Mouse (Mus musculus): ENCODE results near the gene Raver2. TPM values are rescaled to one million over a fixed set of nuclear protein-coding genes. Genes with fewer than 3 reads are reported as not detected.

Raver2 gene
- polyA plus RNA-seq, 1 experiment from 2014 or later, result 0.40 TPM

DNA sequence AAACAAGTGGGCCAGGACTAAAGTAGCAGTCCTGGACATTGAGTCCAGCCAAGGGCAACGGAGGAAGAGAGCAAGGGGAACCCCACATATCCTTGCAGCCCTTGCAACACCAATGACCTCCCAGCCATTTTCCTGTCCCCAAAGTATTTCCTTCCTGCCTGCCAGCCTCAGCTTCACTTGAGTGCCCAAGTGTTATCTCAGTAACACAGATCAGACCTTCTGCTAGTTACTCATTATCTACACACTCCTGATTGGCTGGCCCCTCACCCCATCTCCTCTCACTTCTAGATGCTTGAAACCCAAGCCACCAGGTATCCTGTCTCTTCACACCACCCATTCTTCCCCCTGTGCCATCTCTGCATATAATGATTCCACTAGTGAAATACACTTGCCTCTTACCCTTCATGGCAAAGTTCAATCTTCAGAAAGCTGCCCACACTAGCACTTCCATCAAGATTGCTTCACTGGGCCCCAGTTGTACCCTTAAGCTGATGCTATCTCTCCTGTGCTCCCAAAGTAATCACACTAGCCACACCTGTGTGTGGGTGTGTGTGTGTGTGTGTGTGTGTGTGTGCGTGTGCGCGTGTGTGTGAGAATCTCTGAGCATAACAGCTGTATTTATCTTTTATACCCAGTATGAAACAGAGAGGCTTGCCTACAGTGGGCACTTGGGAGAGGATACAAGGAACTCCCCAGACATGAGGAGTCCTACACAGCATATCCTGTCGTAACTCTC lies 123.6 kb downstream of the Raver2 start:
- Histone ChIP-seq H3K36me3 (ENCODE audit: control insufficient read depth, insufficient read depth) (peaks cover 7% of the 10 kb centered on the region; the same call in 1 of the 2 replicates), H3K4me2 (ENCODE audit: low read depth, low read length) (peak overlapping the region; percentile 26; the same call in 1 of the 2 replicates), H3K4me1 (ENCODE audit: control insufficient read depth, low read depth, low read length) (peaks cover 37% of the 10 kb centered on the region), H3K27ac (ENCODE audit: low read length) (peak overlapping the region; percentile 73), H3K9me3 (replicated peaks; ENCODE audit: control insufficient read depth, low read length) (no peaks in the 10 kb centered on the region), H3K4me3 (ENCODE audit: low read depth, low read length) (no peak overlapping the region), H3K9ac (ENCODE audit: low read depth, low read length) (no peak overlapping the region), H3K27me3 (ENCODE audit: control insufficient read depth, insufficient read depth, low read depth, low read length) (no peaks in the 10 kb centered on the region)
- WGBS (ENCODE audit: insufficient replicate concordance), result 18% methylated on average over 5 of the region's 5 CpGs
- ATAC-seq (ENCODE audit: low read depth), result peak; percentile 89

DNA sequence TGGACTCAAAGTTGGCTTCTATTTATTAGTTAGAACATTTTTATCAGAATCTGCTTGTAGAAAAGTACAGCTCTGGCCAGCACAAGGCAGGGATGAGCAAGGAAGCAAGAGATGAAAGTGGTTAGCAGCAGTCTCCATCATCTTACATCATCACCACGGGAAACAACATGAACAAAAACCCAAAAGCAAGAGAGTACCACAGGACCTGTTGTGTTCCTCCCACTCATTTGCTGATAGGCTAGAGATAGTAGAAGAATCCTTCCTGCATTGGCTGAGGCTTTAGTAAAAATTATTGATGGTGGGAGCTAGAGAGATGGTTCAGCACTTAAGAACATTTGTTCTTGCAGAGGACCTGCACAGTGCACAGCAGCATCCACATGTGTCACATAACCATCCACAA lies 125.4 kb downstream of the Raver2 start:
- Histone ChIP-seq H3K4me1 (ENCODE audit: control insufficient read depth, low read depth, low read length) (peaks cover 52% of the 10 kb centered on the region), H3K4me3 (ENCODE audit: low read depth, low read length) (no peak overlapping the region)
- WGBS (ENCODE audit: insufficient replicate concordance), result 49% methylated on average over 1 of the region's 1 CpGs

DNA sequence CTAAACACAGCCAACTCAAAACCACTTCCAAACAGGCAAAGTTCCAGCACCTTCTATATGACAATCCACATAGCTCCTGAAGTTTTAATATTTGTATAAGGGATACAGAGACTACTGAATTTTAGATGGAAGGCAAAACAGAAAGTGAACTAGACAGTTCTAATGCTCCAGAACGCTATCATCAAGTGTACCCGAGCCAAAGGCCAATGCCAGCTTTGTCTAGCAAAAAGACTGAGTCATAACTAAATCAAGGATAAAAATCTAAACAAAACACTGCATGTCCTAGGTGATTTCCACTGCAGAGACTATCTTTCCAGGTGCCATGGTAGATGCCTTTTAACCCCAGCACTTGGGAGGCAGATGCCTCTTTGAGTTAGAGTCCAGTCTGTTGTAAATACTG lies 127.6 kb downstream of the Raver2 start:
- no peaks in the 10 kb centered on the region for H3K27me3 ChIP-seq (ENCODE audit: control insufficient read depth, insufficient read depth, low read depth, low read length)
- H3K36me3 ChIP-seq (ENCODE audit: control insufficient read depth, insufficient read depth), result no peaks in the 10 kb centered on the region
- H3K4me3 ChIP-seq (ENCODE audit: low read depth, low read length), result no peak overlapping the region
- peaks cover 53% of the 10 kb centered on the region for H3K4me1 ChIP-seq (ENCODE audit: control insufficient read depth, low read depth, low read length)
- WGBS (ENCODE audit: insufficient replicate concordance), result 65% methylated on average over 2 of the region's 2 CpGs
- H3K27ac ChIP-seq (ENCODE audit: low read length), result no peak overlapping the region
- no peak overlapping the region for H3K4me2 ChIP-seq (ENCODE audit: low read depth, low read length)
- no peak for ATAC-seq (ENCODE audit: low read depth)
- H3K9me3 ChIP-seq (replicated peaks; ENCODE audit: control insufficient read depth, low read length), result no peaks in the 10 kb centered on the region
- no peak overlapping the region for H3K9ac ChIP-seq (ENCODE audit: low read depth, low read length)

More for the DNA sequence above, 125.4 kb downstream of the Raver2 start:
- Histone ChIP-seq H3K27me3 (ENCODE audit: control insufficient read depth, insufficient read depth, low read depth, low read length) (no peaks in the 10 kb centered on the region), H3K9ac (ENCODE audit: low read depth, low read length) (no peak overlapping the region), H3K9me3 (replicated peaks; ENCODE audit: control insufficient read depth, low read length) (no peaks in the 10 kb centered on the region), H3K27ac (ENCODE audit: low read length) (no peak overlapping the region), H3K4me2 (ENCODE audit: low read depth, low read length) (no peak overlapping the region), H3K36me3 (ENCODE audit: control insufficient read depth, insufficient read depth) (peaks cover 7% of the 10 kb centered on the region; the same call in 1 of the 2 replicates)
- no peak for ATAC-seq (ENCODE audit: low read depth)

DNA sequence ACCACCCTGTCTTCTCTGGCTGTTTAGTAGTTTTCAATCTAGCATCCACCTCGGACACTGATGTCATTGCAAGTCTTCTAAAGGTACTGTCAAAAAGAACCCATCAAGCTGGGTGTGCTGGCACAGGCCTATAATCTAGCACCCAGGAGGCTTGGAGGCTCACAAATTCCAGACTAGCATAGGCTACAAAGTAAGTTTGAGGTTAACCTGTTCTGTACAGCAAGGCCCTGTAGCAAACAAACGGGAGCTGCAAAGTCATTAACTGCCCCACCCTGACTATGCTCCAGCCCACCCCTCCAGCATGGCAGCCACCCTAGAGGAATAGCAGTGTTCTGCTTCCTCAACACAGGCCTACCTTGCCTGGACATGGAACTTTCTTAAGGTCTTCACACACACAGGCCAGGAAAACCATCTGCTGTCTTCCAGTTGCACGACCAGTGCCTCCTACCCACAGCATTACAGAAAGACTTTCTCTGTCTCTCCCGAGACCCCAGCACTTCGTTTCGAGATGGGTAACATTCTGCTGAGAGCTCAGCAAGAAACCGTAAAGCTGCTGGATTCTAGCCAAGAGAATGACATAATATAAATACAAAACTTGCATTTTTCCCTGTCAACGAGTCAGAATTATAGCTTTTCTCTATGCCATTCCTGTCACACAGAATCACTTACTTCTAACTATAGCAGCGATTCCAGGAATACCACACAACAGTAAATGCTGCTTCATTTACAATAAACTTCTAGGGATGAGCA lies 128.8 kb downstream of the Raver2 start:
- H3K27me3 ChIP-seq (ENCODE audit: control insufficient read depth, insufficient read depth, low read depth, low read length), result no peaks in the 10 kb centered on the region
- no peak for ATAC-seq (ENCODE audit: low read depth)
- H3K4me2 ChIP-seq (ENCODE audit: low read depth, low read length), result no peak overlapping the region
- WGBS (ENCODE audit: insufficient replicate concordance), result 60% methylated on average over 9 of the region's 9 CpGs
- H3K36me3 ChIP-seq (ENCODE audit: control insufficient read depth, insufficient read depth), result no peaks in the 10 kb centered on the region
- no peak overlapping the region for H3K9ac ChIP-seq (ENCODE audit: low read depth, low read length)
- H3K9me3 ChIP-seq (replicated peaks; ENCODE audit: control insufficient read depth, low read length), result no peaks in the 10 kb centered on the region
- H3K4me1 ChIP-seq (ENCODE audit: control insufficient read depth, low read depth, low read length), result peaks cover 42% of the 10 kb centered on the region
- H3K4me3 ChIP-seq (ENCODE audit: low read depth, low read length), result no peak overlapping the region
- H3K27ac ChIP-seq (ENCODE audit: low read length), result no peak overlapping the region

DNA sequence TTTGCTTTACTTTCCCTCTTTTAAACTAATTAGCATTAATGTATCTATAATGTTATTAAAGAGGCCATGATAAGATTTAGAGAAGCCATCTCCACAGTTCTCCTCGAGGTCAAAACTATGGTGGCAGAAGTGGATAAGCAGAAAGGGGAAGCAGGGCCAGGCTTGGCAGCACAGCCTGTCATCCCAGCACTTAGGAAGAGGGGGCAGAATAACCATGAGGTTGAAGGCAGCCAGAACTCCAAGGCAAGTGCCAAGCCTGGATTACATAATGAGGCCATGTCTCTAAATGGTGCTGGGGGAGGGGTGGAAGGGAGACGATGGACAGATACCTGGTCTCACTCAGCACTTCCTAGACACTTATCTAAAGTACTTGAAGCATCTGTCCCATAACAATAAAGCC lies 129.6 kb downstream of the Raver2 start:
- no peak for ATAC-seq (ENCODE audit: low read depth)
- WGBS (ENCODE audit: insufficient replicate concordance), result 5% methylated on average over 2 of the region's 2 CpGs
- Histone ChIP-seq H3K27me3 (ENCODE audit: control insufficient read depth, insufficient read depth, low read depth, low read length) (no peaks in the 10 kb centered on the region), H3K4me1 (ENCODE audit: control insufficient read depth, low read depth, low read length) (peaks cover 38% of the 10 kb centered on the region), H3K9me3 (replicated peaks; ENCODE audit: control insufficient read depth, low read length) (no peaks in the 10 kb centered on the region), H3K9ac (ENCODE audit: low read depth, low read length) (no peak overlapping the region), H3K4me2 (ENCODE audit: low read depth, low read length) (no peak overlapping the region), H3K27ac (ENCODE audit: low read length) (no peak overlapping the region), H3K36me3 (ENCODE audit: control insufficient read depth, insufficient read depth) (no peaks in the 10 kb centered on the region), H3K4me3 (ENCODE audit: low read depth, low read length) (no peak overlapping the region)

DNA sequence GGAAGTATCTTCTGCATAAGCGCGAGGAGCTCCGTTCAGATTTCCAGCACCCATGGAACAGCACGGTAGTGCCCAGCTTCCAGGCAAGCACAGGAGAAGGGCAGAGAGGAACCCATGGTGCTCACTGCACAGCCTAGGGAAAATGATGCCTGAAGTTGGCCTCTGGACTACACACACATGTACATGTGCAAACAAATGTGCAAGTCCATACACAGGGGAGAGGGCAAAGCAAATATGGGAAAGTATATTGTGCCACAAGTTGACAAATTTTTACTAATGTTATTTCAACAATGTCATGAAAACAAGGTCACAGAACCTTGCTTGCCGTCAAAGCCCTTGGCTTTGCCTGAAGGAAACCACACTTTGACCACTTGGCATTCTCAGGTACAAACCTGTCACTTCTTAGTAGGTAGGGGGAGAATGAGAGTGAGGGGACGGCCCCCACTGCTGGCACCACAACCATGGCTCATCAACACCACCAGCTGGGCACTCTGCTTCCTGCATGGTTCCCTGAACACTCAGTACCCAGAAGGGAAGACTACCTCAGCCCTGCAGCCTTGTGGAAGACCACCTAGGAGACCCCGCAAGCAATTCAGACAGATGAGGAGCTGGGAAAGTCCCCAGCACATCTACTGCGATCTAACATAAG lies 130.8 kb downstream of the Raver2 start:
- no peaks in the 10 kb centered on the region for H3K27me3 ChIP-seq (ENCODE audit: control insufficient read depth, insufficient read depth, low read depth, low read length)
- no peak overlapping the region for H3K4me3 ChIP-seq (ENCODE audit: low read depth, low read length)
- no peak for ATAC-seq (ENCODE audit: low read depth)
- no peak overlapping the region for H3K9ac ChIP-seq (ENCODE audit: low read depth, low read length)
- H3K27ac ChIP-seq (ENCODE audit: low read length), result no peak overlapping the region
- peaks cover 29% of the 10 kb centered on the region for H3K4me1 ChIP-seq (ENCODE audit: control insufficient read depth, low read depth, low read length)
- WGBS (ENCODE audit: insufficient replicate concordance), result 76% methylated on average over 8 of the region's 8 CpGs
- no peaks in the 10 kb centered on the region for H3K9me3 ChIP-seq (replicated peaks; ENCODE audit: control insufficient read depth, low read length)
- H3K4me2 ChIP-seq (ENCODE audit: low read depth, low read length), result no peak overlapping the region
- no peaks in the 10 kb centered on the region for H3K36me3 ChIP-seq (ENCODE audit: control insufficient read depth, insufficient read depth)

Other genes with a start within 250 kb of the Raver2 start
- gene Gm10577, start 48.3 kb upstream of the Raver2 start, polyA plus RNA-seq (2015; fragmentation: Nextera tagmentation; extraction: Ambion mirVana), result not detected in 2 replicates
- 48.2 and 48.3 TPM in 2 replicates for gene Jak1, start 196.3 kb downstream of the Raver2 start, polyA plus RNA-seq (2015; fragmentation: Nextera tagmentation; extraction: Ambion mirVana)